Comparison of ENCODE assay signal across 12 mouse cellular contexts in the genomic region with DNA sequence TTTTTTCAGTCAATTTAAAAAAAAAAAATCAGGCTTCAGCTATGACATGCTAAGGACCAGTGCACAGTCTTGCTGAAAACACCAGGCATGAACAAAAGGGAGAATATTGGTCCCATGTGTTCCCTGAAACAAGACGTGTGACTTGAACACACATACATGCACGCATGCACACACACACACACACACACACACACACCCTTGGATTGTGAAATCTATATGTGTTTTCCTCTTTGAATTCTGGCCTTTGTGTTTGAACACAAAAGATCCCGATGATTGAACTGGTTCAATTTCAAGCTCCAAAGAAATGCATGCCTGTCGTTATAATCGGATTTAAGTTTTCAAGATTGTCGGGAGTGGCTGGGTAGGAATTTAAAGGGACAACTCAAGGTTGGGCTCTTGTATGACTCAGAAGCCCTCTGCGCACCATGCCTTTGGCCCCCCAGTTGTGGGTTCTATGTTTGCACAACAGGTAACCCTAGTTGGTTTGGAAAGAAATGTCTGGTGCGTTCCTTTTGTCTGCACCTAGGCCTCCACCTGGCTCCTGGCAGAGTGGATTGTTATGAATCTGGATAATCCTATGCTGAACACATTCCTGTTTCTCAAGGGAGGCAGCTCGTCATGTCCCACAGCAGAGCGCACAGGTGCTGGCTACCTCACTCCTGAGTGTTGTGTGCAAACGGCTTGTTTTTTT.
"Had no signal": no experiment of that assay in that cellular context is flagged by ENCODE, and none has a peak within 500 bp of the region (broad histone marks: within the 10 kb centered on the region; RNA-seq: fewer than 3 reads in every experiment).

No protein-coding gene starts in this region.

- H3K9ac ChIP-seq: limb, embryonic 15.5 days; liver, embryonic 15.5 days; lung, embryonic 14.5 days; neural tube, embryonic 13.5 days had no signal

- H3K27ac ChIP-seq: limb, embryonic 15.5 days; liver, embryonic 15.5 days; midbrain, embryonic 10.5 days; neural tube, embryonic 13.5 days had no signal

- H3K4me1 ChIP-seq: neural tube, embryonic 13.5 days had no signal

- H3K4me2 ChIP-seq: limb, embryonic 15.5 days; liver, embryonic 15.5 days; lung, embryonic 14.5 days; neural tube, embryonic 13.5 days had no signal

- H3K9me3 ChIP-seq: limb, embryonic 15.5 days; liver, embryonic 15.5 days; midbrain, embryonic 10.5 days; neural tube, embryonic 13.5 days had no signal

- H3K36me3 ChIP-seq: limb, embryonic 15.5 days; liver, embryonic 15.5 days; midbrain, embryonic 10.5 days; neural tube, embryonic 13.5 days had no signal

- H3K4me3 ChIP-seq: left cerebral cortex, adult 2 months; limb, embryonic 15.5 days; liver, embryonic 15.5 days; midbrain, embryonic 10.5 days; neural tube, embryonic 13.5 days had no signal

- DNase-seq: kidney, adult 18-20 months; kidney, postnatal 25 days; lung, embryonic 14.5 days; lung, postnatal 10 days; lung, postnatal 4 days; retina, postnatal 1 day; right cerebral cortex, postnatal 4 days had no signal

- H3K27me3 ChIP-seq: limb, embryonic 15.5 days; liver, embryonic 15.5 days; neural tube, embryonic 13.5 days had no signal
